Mouse (Mus musculus) kidney, postnatal 4 days (tissue): ENCODE measurements around the gene Bysl.
"Not testable (repeated sequence)": the region's sequence is repeated elsewhere in the genome, so short reads cannot be mapped to it uniquely, and the experiment has no call there.

Experiments used
- DNase-seq, 2 experiments: peaks; one replicate each; pipeline ENCODE4 v3.0.0; 2021; ENCODE audit warnings: mixed read lengths in 2 of 2

Gene Bysl

DNA sequence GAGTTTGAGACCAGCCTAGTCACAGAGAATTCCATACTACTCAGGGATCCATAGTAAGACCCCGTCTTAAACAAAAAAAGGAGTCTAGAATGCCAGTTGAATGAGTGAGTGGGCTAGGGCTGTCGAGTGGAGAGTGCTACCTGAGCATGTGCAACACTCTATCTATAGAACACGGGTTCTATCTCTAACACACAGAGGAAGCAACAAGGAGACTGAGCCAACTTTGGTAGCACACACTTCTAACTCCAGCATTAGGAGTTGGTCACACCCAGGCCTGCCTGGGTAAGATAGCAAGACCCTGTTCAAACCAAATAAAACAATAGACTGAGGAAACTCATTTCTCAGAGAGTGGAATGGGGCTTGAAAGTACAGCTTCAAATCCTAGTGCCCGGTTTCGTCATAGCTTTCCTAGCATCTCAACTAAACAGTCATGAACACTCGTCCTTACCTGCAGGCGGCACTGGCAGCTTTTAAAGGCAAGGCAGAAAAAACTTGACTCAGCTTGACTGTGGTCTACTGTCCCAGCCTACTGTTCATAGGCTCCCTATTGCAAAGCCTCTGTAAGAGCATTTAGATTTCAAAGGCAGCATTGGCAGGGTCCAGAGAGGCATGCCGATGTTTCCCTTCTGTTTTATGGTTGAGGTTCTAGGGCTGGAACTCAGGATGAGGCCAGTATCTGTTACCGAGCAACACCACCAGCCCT lies 6.5 kb upstream of the Bysl start:
- DNase-seq, result no peak

DNA sequence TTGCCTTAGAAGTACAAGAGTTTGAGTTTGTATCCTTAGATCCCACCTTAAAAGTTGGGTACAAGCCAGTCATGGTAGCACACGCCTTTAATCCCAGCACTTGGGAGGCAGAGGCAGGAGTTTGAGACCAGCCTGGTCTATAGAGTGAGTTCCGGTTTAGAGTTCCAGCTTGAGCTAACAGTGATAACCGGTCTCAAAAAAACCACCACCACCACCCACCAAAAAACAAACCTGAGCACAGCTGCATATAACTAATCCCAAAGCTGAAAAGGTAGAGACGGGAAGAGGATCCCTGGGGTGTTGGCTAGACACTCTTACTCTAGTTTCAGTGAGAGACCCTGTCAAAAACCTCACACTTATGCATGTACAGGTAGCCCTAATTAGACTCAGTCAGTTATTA lies 5.4 kb upstream of the Bysl start:
- DNase-seq, result no peak

DNA sequence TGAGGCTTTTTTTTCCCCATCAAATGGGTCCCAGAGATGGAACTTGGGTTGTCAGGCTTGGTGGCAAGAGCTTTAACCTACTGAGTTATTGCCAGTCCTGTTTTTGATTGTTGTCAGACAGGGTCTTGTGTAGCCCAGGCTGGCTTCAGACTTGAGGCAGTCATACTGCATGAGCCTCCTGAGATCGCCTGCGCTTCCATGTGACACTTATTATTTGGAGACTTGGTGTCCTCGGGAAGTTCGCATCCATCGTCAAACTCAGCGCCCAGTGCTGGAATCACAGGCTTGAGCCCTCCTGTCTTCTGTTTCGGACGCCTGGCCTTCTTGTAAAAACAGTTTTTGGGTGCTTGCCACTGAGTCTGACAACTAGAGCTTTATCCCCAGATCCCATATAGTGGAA lies 4.8 kb upstream of the Bysl start:
- no peak for DNase-seq

DNA sequence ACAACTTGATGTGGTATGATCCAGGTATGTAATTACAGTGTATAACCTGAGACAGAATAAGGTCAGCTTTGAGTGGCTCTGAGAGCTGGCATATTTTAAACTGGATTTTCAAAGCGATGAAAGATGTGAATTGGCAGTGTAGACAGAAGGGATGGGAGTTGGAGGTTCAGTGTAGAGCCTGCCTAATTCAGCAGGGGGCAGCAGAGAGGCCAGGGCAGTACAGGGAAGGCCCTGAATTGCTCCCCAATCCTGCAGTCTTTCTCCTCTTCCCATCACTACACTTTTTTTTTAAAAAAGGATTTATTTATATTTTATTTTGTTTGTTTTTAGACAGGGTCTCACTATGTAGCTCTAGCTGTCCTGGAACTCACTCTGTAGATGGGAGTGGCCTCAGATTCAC lies 2.7 kb upstream of the Bysl start:
- DNase-seq, result peak; percentile 58 to 61

DNA sequence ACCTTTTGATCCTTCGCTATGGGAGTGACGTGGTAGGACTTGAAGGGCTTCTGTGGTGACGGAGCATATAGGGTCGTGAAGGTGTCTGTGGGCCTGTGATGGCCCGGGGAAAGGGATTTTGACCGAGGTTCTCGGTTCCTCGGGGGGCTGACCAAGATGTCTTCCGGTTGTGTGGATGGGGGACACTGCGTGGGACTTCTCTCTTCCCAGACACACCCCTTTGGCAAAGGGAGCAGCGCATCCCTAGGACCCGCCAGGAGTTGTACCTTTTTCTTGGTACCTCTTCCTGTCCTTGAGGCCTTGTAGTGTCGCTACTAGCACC lies 330 bp upstream of the Bysl start:
- no peak for DNase-seq

DNA sequence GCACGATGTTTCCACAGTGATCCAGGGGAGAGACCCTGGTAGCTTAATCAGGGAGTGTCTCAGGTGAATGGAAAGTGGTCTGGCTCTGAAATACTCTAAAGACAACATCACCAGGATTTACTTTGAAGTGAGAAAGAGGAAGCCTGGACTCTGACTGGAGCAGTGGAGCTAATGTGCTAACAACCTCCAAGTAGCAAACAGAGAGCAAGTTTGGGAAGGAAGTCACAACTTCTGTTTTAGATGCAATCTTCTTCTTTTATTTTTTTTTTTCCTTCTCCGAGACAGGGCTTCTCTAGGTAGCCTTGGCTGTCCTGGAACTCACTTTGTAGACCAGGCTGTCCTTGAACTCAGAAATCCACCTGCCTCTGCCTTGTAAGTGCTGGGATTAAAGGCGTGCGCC lies 2.1 kb downstream of the Bysl start:
- DNase-seq, result no peak

DNA sequence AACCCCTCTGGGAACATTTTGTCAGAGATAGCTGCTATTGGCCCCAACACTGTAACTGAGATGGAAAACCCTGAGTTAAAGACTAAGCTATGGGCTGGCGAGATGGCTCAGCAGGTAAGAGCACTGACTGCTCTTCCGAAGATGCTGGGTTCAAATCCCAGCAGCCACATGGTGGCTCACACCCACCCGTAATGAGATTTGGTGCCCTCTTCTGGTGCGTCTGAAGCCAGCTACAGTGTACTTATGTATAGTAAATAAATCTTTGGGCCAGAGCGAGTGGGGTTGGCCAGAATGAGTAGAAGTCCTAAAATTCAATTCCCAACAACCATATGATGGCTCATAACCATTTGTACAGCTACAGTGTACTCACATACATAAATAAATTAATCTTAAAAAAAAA lies 5.1 kb downstream of the Bysl start:
- DNase-seq, result peak; percentile 30 to 50

DNA sequence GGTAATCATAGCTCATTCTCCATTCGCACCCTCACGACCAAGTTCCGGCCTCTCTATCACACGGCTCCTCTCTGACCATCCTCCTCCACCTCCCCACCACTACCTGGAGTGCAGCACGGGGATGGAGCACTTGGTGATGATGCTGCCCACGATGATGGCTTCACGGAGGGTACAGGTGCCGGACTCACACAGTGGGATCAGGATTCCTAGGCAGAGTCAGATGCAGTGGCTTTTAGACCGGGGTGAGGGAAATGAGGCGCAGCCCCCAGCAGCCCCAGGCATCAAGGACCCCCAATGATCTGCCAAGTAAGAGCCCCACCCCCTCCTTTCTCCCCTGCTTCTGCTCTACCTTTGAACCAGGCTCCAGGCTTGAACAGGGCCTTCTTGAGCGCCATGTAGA lies 9.0 kb downstream of the Bysl start:
- no peak for DNase-seq

DNA sequence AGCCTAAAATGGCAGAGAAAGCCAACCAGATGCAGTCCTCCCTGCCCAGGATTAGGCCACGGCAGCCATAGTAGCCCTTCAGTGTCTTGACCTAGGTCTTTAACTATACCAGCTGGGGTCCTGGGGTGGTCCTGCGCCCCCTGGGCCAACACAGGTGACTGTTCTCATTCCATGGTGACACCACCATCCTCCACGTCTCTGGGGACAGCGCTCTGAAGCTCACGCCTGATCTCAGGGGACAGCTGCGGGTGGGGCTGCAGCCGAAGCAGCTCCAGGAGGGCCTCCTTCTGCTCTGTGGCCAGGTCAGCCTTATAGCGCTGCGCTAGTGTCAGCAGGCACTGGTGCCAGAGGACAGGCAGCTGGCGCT lies 9.9 kb downstream of the Bysl start:
- DNase-seq, result no peak

DNA sequence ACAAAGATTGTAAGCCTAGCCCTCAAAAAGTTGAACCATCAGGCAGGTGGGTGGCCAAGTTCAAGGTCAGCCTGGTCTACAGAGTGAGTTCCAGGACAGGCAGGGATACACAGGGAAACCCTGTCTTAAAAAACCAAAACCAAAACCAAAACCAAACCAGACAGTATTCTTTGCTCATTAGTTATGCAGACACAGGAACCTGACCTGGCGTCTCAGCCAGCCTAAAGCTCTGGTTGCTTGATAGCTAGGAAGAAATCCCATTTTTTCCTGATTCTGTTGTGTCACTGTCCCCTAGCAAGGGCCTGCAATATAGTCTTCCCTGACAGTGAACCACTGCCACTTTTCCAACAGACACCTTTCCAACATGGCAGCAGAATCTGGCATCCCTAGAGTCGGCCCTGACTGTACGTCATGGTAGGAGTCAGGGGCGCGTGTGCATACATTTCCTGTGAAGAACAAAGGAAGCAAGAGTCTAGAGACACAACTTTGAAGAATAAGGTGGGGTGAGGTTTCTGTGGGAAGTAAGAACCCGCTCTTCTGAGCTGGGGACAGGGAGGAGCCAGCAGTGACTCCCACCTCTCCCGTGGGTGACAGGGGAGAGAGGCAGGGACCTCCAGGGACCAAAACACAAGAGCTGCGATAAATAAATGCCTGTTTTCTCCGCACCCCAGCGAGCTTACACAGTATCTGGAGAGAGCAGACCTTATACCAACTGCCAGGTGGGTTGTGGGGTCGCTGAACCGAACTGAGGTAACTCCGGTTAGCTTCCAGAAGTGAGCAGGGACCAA lies 10.5 kb downstream of the Bysl start:
- DNase-seq, result no peak

DNA sequence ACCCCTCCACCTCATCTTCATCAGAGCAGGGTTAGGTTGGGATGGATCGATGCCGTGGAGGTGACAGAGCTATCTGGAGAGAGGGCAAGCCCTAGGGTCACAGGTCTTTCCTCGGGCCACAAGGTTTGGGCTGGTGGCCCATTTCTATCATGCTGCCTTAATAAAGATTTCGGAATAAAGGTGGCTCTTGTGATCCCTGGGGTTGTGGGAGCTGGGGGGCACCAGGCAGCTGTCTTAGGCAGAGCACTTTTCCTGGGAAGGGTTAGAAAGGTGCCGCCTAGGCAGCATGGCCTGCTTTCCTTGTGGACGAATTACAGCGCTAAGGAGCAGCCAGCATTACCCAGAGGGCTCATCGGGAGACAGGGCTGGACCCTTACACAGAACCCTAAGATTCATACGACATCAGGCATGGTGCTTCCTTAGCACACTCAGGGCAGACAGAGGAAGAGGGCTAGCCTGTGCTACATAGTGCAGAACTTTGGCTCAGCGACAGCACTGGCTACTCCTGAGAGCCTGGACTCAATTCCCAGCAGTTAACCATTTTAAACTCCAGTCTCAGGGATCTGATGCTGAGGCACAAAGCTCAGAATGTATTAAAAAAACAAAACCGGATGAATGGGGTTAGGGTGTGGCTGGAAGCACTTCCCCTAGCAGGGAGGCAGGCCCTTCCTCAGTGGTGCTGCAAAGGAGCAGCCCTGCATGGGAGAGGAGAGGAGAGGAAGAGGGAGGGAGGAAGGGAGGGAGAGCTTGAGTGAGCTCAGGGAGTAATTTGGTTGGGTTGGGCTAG lies 11.6 kb downstream of the Bysl start:
- DNase-seq, result peak in 1 of 2 experiments; percentile 42

DNA sequence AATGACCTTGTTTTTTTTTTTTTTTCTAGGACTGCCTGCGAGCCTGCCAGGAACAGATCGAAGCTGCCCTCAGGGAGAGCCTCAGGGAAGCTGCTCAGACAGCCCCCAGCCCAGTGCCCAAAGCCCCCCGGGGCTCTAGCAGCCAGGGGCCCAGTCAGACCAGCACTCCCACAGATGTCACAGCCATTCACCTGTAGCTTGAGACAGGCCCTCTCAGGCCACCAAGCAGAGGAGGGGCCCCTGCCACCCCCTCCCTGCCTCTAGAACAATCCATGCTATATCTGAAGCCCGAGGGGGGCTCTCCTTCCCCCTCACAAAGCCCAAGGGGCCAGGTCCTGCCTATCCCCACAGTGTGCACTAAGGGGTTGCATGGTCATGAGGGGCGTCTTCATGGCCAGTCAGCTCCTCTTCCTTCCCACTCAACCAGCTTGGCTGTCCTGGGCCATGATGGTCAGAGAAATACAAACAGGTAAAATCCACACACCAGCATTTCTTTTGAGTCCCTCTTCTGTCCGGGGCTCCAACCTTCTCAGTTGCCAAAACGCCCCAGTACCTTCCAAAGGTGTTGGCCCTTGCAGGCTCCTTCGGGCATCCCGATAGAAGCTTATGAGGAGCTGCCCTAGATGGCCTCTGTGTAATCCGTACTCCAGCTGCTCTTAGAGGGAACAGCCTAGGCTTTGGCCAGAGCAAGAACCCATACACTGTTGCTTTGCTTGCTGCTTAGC lies 12.6 kb downstream of the Bysl start:
- DNase-seq, result not testable (repeated sequence)

DNA sequence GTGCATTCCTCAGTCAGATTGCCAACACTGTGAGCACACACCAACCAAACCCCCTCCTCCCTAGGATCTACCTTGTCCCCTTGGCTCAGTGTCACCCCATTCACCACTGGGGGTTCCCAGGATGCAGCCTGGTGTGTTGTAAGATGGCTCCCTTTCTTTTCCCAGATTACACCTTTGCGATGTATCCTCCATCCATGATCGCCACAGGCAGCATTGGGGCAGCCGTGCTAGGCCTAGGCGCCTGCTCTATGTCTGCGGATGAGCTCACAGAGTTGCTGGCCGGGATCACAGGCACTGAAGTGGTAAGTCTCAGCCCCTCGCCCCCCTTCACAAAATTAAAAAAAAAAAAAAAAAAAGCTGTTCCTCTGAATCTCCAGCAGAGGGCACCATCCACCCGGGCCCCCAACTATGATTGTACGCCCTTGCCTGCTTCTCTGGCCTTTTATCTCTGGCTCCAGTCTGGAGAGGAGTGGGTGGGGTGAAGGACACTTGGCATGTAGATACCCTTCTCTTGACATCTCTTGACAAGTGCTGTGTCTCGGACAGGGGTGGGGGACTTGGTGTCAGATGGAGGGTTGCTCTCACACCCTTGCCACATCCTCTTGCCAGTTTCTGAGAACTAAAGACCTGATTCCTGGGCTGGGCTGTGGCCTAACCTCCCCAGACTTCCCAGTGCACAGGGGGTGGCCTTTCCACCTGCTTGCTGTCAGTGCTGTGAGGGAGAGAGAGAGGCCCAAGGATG lies 13.3 kb downstream of the Bysl start:
- peak; percentile 53 to 73 for DNase-seq

DNA sequence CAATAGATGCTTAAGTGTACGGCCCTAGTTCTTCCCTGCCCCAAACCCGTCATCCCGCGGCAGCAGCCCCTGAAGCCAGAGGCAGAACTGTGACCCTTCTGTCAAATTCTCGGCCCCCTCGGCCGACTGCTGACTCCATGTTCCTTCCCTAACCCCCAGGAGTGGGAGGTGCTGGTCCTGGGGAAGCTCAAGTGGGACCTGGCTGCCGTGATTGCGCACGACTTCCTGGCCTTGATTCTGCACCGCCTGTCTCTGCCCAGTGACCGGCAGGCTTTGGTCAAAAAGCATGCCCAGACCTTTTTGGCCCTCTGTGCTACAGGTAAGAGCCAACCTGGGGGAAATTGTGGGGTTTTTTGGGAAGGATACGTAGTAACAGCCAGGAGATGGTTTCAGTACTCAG lies 14.0 kb downstream of the Bysl start:
- no peak for DNase-seq

DNA sequence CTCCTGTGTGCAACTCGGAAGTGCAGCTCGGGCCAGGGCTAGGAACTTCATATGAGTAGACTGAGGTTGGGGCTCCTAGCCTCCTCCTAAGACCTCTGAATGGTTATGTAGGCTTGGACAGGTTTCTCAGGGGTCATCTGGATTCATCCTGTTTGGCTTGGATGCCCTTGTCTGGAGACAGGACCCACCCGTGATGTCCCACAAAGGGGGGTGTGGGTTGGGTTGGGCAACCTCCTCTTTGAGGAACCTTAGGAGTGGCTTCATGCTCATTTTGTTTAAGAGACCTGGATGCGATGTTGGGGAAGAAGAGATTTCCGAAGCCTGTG lies 14.5 kb downstream of the Bysl start:
- DNase-seq, result peak in 1 of 2 experiments; percentile 18

DNA sequence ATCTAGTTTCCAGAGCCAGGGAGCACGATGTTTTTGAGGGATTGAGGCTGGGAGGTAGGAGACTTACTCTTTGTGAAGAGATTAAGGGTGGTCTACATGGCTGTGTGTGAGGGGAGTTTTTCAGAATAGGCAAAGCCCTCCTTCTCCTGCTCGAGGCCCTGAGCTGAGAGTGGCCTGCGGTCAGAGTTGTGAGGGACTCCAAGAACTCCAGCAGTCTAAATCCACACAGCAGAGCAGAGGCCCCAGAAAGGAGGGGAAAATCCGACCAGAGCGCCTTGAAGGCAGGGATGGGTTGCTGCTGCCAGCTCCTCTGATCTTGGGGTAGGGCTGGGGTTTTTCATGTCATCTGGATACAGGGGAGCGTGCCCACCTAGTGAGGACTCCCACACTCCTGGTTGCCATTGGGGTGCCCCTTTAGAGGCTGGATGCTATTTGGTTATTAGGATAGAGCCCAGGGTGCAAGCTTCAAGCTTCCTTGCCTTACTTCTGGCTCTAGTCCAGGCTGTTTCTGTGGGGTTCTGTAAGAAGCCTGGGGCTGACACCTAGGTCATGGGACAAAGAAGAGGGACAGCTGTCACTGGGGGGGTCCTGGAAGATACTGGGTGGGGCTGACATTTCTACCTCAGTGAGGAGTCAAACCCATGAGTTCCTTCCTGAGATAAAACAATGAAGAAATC lies 15.0 kb downstream of the Bysl start:
- peak in 1 of 2 experiments; percentile 13 for DNase-seq

DNA sequence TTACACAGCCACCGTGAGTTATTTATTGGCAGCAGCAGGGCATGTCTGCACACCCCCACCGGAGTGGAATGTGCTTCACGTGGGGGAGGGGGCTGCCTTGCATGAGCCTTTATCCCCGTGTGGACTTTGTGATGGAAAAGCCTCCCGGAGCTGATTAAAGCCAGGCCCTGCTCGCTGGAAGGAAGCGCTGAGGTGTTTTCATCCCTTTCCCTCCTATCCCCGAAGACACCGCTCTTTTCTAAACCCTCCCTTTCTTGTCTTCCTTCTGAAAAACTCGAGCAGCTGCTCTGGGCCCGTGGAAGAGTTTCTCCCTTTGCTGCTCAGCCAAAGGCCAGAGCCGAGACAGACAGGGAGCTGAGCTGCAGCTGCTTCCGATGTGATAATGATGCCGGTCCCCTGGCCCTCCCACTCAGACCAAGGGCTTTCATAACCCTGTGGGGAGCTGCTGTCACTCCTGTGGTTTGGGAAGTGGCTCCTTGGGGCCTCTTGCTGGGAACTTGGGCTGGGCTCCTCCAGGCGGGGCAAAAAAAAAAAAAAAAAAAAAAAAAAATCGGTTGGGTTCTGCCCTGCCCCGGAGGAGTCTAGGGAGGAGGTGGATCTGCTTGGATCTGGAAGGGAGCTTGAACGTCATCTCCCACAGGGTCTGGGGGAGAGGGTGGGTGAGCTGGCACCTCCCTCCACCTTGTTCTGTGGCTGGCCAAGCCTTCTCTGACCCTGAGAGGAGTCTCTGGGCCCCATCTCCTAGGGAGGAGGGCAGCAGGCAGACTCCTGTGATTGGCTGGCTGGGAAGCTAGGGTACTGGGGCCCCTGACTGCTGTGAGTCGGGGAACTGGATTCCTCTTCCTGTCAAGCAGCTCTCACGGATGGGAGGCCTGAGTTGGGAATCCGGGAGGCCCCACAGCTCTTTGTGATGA lies 15.8 kb downstream of the Bysl start:
- DNase-seq, result peak; percentile 73 to 85

DNA sequence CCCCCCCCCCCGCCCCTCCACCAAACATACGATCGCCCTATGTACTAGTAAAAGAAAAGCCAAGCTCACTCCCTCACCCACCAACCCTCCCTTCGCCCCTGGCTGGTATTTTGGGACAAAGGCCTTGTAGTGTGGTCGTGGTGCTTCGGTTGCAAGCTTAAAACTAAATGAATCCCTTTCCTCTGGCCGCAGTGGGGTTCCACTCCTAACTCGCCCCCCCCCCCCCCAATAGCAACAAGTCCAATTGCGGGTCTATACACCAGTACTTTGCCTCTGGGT lies 16.4 kb downstream of the Bysl start:
- DNase-seq, result no peak

DNA sequence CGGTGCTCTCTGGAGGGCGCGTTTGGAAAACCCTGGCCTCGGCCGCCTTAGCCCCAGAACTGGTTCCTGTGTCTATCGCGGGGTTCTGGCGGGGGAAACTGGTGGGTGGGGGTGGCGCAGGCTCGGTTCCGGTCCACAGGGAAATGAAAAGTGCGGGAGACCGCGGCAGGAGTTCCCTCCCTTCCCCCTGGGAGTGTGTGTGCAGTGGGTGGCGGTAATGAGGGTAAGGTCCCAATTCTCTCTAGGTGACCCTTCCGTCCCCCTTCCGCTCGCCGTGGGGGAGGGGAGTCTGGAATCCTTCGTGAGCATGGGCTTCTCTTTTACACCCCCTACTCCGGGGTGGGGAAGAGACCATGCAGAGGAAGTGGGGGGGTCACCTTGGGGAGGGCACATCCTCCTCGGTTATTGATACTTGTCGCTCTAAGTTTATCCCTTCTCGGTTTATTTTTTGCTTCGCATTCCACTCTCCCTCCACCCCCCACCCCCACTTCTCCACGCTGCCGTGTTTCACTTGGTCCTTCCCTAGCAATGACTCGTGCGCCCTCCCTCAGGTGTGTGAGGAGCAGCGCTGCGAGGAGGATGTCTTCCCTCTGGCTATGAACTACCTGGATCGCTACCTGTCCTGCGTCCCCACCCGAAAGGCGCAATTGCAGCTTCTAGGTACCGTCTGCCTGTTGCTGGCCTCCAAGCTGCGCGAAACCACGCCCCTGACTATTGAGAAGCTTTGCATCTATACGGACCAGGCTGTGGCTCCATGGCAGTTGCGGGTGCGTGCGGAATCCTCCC lies 16.9 kb downstream of the Bysl start:
- peak; percentile 66 to 75 for DNase-seq

DNA sequence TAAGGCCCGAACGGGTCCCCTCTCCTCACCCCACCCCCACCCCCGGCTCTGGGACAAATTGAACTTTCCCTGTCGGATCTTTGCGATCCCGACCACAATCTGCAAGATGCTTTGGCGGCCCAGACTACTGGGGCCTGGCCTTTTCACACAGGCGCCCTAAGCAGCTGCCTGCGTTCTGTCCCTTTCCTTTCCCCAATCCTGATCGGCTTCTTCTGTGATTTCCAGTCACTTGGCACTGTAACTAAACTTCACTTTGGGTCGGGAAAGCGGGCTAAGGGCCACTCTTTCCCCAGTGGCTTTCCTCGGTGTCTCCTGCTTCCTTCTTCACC lies 17.5 kb downstream of the Bysl start:
- DNase-seq, result no peak
